Mouse (Mus musculus) NIH3T3 (cell line): ENCODE results near the gene Prkcb.

Source experiments
- DNase-seq: peaks from one replicate; pipeline ENCODE4 v3.0.0-alpha.2; 2012; ENCODE audit warnings: low read depth

Prkcb gene

DNA sequence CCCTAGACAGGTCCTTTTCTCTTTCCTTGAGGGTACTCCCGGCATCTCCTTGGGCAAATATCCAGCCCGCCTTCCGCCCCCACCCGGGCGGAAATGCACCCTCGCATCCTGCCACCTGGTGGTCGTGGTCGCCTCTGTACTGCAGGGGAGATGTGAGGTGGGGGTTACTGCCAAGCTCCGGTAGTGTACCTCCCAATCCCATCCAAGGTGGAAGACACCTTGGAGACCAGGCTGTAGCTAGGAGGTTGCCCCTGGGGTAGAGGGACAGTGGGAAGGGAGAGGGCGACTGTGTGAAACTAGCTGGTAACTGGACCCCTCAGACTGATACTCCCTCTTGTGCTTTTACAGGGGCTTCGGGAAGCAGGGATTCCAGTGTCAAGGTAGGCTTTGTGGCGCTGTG is 1.6 kb downstream of the Prkcb start:
- no peak for DNase-seq

DNA sequence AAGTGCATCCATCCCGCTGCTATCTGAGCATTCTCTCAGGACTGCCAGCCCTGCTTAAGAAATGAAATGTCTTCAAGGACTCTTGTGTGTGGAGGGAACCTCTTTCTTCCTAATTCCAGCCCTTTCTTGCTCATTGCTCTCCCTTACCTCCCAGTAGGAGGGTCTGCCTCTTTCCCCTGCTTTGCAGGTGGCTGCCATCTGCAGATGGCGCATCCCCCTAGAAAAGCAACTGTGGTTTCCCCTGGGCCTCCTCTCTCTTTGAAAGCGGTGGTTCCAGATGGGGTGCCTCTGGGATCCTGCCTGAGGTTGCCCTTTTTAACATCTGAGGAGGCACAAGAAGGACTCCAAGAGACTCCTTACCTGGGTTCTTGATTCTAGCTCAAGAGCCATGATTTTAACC is 2.2 kb downstream of the Prkcb start:
- DNase-seq = no peak

DNA sequence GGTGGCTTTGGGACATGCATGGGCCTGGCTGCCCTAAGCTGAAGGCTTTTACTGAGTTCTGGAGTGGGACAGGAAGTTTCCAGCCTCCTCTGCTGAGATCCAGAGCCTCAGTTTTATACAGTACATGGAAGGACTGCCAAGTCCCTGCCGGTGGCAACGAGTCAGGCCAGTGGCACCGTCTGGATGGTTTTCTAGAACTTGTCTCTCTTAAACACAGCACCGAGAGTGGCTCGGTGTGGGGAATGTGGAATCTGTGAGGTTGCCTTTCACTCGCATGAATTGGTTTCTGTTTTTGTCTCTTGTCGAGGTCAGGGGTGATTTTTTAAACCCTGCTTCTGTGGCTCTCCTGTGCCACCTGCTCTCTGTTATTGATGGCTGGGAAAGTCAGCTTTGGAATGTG is 3.6 kb downstream of the Prkcb start:
- no peak for DNase-seq

DNA sequence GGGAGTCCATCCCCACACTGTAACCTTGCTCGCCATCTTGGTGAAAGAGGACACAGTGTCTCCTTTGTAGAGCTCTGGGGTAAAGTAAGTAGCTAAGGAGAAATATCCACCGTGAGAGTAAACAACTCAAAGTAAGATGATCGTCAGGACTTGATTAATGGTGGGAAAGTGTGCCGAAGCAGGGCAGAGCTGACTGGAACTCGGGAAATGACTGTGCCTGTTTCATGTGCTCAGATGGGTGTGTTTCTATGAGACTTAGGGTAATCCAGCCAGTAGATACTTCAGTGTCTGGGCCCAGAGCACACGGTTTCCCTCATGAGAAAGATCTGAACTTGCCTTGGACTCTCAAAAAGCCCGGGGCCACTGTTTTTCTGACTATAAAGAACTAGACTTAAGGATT is 5.6 kb downstream of the Prkcb start:
- DNase-seq = no peak

DNA sequence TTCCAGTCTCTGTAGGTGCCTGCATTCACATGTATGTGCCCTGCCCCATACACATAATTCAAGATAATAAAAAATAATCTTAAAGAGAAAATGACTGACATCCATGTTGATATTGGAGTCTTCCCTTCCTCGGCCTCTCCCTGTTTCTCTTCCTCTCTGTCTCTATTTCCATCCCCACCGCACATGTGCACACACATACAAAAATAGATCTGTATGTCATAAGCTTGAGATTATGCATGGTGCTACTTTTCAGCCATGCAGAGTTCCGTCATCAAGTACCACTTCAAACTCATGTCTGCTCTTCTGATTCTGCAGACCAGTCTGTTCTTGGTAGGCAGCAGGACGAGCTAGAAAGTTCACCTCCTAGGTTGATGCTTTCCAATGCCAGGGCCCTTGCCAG is 6.8 kb downstream of the Prkcb start:
- no peak for DNase-seq

DNA sequence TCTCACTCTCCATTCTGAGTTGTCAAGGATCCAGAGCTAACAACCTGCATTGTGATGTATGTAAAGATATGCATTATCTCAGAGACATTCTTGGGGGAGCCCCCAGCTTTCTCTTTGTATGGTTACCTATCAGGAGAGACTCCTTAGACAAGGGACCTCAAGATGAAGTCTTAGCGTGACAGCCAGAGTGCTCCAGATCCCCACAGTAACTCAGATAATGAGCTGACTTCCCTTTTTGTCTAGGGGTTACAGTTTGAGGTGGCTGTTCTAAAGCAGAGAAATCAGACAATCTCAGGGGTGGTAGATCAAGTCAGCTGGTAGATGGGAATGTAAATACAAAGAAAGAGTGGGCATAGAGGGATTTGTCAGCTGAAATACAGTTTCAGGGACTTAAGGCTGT is 7.8 kb downstream of the Prkcb start:
- no peak for DNase-seq

DNA sequence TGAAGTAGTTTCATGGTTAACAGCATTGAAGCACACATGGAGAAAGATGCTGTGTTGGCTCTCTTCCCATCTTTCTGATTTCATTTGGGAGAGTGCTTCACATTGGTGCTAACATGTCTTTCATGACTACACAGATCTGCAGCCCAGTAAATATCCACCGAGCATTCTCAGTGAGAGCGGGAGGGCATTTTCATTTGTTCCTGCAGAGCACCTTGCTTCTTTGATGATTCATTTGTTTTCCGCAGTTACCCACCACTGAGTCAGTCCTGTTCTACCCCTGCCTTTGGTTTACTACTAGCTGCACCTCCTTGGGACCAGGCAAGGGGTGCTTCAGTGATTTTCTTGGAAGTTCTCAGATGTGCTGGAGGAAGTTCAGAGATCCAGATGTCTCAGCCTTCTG is 8.3 kb downstream of the Prkcb start:
- no peak for DNase-seq

DNA sequence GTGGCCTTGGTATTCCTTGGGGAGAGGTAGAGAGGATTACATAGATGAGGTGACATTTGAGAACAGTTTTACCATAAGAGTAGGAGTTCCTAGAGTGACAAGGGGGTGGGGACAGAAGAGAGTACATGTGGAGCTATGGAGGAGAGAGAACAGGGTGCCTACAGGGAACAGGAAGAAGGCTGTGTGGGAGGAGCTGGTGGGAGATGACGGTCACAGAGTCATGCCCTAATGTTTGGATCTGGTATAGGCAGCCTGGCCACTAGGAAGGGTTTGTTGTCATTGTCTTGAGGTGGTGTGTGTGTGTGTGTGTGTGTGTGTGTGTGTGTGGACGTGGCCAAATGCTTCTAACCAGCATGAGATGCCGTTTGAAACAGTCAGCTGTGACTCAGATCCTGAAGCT is 9.1 kb downstream of the Prkcb start:
- DNase-seq = no peak

DNA sequence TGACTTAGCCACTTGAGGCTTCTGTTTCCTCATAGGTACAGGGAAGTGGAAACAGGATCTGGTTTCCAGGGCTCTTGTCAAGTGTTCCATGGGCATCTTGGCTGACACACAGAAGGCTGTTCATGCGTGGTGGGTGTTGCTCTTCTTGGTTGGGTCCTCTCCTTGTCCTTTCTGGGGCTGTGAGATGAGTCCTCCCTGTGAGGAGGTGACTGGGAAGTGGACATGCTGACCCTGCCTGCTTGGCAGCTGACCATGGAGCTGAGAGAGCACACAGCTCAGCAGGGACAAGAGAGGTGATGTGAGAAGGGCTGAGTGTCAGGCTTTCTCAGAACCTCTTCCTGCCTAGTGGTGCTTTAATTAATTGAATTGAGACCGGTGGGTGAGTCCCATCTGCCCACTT is 10.2 kb downstream of the Prkcb start:
- no peak for DNase-seq

DNA sequence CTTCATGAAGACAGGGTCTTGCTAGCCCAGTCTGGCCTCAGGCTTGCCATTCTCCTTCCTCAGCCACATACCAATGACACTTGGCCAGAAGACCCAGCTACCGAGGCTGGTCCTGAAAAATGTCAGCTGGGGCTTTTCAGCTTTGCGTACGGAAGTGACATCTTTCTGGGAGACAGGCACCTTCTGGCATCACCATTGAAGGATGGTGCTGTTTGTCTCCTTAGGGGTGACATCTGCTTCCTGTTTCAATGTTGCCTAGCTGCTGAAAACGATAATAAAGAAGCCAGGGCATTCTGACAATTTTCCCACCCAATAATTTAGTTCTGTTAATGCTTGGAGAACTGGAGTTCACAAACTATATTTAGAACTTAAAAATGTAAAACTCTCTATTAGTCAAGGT is 12.0 kb downstream of the Prkcb start:
- no peak for DNase-seq

DNA sequence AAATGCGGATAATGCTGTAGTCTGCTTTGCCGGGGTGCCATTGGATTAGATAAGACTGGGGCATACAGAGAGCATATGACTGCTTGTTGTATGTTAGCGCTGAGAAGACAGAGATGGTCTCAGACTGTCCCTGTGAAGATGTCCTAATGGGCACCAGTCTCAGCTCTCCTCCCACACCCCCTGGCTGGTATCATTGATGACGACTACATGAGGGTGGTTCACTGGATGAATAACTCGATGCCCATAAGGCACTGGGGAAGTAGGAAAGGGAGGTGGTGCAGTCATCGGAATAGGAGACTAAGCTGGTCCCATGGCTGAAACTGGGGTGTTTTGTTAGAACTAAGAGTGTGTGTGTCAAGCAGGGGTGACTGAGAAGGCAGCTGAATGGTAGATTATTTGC is 14.0 kb downstream of the Prkcb start:
- DNase-seq = no peak

DNA sequence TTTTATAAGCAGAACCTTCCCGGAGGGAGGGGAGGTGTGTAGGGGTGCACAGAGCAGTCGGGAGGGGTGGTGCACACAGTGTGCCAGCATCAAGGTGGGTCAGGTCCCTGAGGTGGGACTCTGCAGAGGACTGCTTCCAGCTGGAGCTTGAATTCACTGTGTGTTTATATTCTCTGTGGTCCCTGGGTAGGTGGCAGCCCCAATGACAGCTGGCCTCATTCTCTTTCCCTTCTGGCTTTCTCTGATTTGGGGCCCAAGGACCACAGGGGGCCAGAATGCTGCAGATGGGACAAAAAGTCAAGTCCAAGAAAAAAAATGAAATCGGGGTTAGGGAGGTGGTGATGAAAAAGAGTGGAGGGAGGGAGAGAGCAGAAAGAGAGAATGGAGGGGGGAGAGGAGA is 15.4 kb downstream of the Prkcb start:
- DNase-seq = no peak

DNA sequence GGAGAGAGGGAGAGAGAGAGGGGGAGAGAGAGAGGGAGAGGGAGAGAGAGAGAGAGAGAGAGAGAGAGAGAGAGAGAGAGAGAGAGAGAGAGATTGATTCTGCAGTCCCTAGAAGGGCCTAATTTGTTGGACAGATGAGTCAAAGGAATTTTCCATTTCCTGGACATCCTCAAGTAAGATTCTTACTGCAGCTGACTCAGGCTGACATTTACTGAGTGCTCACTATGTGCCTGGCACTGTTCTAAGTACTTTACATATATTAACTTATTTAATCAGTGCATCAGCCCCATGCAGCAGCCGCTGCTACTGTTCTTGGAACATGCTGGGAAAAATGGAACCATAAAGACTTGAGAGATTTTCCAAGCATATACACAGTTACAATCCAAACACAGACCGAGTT is 16.0 kb downstream of the Prkcb start:
- DNase-seq = no peak

DNA sequence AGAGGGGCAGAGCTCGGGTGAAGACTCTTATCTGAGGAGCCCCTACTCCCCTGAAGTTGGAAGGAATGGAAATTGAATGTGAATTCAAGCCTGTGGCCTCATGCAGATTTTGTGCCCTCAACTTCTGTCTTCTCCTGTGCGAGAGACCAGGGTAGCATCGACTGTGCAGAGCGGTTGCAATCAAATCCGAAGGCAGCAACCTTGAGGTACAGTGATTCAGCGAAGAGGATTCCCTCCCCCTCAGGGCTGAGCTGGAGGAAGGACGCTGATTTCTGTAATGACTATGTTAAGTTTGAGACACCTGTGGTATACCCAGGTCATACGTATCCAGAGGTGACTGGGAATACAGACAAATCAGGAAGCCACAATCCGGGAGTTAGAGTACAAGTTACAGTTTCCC is 18.7 kb downstream of the Prkcb start:
- DNase-seq = no peak

DNA sequence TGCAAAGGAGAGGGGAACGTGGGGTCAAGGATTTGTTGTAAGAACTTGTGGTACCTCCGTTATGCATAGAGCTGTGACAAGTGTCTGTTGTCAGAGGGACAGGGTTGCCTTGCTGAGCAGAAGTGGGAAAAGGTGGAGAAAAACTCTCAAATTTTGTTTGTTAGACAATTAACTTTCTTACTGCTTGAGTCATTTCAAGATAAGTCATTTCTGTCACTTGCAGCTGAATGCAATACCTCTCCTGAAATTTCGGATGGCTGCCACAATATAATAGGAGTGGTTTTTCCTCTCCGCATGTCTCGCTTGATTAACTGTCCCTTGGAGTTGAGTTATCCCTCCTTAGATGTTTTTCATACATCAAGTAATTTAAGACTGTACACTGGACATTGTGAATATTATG is 20.1 kb downstream of the Prkcb start:
- no peak for DNase-seq

DNA sequence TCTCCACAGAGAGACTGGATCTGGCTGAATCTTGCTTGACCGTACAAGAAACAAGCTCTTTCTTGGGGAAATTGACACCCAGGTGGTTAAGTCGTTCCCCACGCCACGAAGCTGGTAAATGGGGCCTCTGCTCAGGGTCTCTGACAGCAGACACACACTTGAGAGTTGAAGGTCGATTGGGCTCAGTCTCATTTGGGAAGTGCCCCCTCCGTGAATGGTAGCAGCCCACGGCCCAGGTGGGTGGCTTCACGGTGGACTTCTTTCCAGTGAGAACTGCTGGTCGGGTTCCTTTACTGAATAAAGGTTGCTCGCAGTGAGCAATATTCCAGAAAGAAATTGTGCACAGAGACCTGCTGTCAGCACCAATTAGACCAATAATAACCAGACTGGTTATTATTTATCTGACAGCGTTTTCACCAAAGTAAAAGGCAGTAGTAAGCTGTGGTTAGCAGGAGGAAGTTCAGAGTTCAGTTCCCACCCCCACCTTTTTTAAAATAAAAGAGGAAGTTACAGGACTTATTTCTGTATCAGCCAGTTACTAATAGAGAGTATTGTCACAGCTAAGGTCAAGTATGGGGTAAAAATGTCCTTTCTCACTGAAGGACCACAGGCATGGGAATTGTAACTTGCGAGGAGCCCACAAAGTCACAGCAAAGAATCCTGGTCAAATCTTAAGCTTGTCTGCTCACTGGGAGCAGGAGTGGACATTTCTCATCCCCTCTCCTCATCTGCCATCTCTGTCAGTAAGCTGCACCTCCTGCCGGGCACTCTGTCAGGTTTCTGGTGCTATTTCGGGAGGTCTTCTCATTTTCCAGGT is 21.6 kb downstream of the Prkcb start:
- no peak for DNase-seq

DNA sequence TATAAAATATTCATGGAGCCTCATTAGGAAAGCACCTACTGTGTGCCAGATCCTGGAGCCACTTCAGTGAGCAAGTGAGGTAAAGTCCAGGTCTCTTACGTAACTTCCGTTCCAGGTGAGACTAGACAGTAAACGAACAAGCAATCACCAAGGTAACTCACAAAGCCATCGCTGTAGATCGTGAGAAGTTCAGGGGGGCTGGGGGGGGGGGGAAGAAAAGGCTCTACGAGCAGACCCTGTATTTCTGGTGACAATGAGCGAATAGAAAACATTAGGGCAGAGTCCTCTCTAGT is 22.1 kb downstream of the Prkcb start:
- DNase-seq = no peak

DNA sequence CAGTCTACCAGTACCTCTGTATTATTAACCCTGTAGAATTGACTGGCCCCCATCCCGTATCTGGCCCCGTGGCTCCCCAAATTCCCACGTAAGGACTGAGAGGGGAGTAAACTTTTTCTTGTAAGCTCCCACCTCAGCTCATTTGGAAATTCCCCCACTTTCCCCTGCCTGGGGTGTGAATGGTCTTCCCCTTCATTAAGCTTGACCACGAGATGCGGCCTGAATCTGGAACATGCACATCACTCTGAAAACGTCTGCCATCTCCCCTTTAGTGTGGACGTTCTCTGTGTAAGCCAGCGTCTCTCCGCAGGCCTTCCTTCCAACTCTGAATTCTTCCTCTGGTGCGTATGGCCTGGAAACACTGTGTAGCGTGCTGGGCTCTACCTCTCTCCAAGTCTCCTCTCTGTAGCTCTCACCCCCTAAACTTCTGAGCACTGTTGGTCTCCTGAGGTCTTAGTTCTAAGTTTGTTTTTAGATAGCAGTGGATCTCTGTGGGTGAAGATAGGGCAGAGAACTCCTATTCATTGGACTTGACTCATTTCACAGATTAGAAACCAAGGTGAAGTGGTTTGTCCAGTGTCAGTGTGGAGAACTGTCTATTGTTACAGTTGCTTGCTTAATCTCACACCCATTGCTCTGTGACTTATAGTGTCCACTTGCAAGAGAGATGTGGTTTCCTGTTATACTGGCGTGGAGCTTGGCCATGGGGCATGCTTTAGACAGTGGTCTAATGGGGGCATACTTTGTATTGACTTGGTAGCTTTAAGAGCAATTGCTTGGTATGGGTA is 25.3 kb downstream of the Prkcb start:
- DNase-seq = no peak

DNA sequence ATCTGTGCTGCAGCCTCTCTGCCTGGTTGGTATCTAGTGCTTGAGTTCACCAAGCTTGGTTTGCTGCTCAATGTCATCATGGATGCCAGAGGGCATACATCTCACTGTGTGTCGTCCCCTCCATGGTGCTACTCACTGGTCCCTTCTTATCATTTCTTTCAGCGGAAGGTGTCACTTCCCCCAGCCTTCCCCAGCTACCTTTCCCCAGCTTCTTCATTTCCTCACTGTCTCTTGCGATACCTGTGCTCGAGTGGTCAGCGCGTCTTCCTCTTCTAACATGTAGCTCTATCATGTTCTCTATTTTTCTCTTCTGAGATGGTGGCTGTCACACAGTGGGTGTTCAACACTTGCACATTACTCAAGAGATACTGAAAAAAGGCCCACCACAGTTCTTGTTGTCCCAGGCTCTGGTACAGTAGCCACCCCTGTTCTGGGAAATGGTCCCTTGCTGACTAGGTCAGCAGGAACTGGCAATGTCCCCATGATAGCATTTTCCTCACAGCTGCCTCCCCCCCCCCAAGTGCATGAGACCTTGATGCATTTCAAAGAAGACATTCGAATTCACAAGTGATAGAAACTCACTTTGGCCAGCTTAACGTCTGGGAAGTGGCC is 27.3 kb downstream of the Prkcb start:
- DNase-seq = no peak

DNA sequence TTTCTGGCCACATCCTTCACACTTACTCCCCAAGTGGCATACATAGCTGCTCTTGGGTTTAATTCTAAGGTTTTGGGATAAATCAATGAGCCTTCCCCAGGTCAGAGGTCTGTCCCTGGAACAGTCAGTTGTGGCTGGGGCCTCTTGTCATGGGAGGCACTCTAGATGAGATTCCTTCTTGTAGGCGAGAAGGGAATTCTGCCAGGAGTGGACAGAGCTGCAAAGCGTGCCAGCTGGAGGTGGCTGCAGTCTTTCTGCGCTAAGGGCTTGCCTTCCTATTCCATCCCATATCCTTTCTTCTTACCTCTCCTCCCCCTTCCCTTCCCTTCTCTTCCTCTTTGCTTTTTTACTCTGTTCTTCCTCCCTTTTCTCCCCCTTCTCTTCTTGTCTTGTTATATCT is 28.1 kb downstream of the Prkcb start:
- no peak for DNase-seq

DNA sequence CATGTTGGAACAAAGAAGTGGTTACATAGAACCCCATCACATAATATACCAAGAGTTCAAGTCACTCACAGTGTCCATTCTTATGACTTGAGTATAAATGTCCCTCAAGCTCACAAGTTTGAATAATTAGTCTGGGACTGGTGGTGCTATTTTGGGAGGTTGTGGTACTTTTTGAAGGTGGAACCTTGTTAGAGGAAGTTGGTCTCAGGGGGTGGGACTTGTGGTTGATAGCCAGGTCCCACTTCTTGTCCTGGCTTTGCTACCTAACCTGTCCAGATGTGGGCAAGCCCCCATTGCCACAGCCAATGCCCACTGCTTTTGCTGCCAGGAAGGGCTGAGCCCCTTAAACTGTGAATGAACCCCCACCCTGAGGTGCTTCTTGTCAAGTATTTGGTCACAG is 28.9 kb downstream of the Prkcb start:
- no peak for DNase-seq

DNA sequence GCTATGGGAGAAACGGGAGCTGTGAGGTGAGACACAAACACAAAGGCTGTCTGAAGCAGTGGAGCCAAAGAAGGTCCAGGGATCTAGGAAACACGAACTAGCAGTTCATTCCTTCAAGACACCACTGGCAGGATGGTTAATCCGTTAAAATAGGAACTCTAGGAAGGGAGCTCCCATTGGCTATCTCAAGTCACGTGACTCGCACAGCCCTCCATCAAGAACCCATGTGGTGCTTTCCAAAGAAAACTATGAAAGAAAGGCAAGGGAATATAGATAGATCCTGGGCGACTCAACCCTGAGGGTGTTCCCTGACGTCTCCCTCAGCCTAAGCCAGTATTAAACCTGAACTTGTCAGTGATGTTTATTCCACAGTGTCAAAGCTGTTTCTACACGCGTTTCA is 31.0 kb downstream of the Prkcb start:
- DNase-seq = no peak

DNA sequence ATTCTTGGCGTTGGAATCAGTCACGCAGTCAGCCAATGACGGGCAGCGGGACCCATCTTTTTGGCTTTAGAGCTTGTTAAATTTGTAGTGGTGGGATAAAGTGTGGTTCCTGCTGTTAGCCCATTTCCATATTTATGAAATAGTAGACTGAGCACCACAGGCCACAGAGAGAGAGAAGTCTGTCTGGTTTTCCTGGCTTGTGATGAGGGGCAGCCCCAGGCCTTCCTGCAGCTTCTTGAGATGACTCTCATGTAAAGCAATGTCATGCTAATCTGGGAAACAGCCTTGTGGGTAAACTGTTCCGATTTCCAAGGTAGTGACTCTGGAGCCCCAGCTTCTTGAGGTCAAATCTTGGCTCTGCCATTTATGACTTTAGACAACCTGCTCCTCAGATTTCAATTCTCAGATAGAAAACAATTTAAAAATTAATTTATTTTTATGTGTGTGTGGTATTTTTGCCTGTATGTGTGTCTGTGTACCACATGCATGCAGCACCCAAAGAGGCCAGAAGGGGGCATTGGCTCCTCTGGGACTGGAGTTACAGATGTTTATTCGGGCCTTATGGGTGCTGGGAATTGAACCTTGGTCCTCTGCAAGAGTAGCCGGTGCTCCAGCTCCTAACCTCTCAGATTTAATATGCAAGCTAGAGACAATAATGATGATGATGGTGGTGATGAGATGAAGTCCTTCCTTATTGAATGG is 32.4 kb downstream of the Prkcb start:
- no peak for DNase-seq
